Mouse (Mus musculus) brain, embryonic 14.5 days (tissue): Measurements from ENCODE around the gene Stt3b. TPM values are rescaled to one million over a fixed set of nuclear protein-coding genes. Genes with fewer than 3 reads are reported as not detected.

Experiments
- DNase-seq: peaks from one replicate; pipeline ENCODE4 v3.0.0-alpha.2; 2011; ENCODE audit warnings: low read depth
- CTCF ChIP-seq: fragments of 200-500 bp; IDR thresholded peaks from 2 replicates; pipeline ENCODE4 v1.5.1; 2012; ENCODE audit warnings: inconsistent platforms, mild to moderate bottlenecking, moderate library complexity, borderline replicate concordance; ENCODE audit not compliant: insufficient read depth, insufficient read length; ENCODE audit errors: extremely low read depth
- POLR2A ChIP-seq: fragments of 200-500 bp; IDR thresholded peaks from 2 replicates; pipeline ENCODE4 v1.6.1; 2012; ENCODE audit warnings: mild to moderate bottlenecking, inconsistent platforms, borderline replicate concordance; ENCODE audit not compliant: poor library complexity, insufficient read depth, insufficient read length, severe bottlenecking; ENCODE audit errors: extremely low read depth
- polyA plus RNA-seq: library from polyadenylated mRNA; depleted of rRNA; stranded (reverse); fragments of >200 nt; gene quantifications from 2 replicates; pipeline ENCODE4 v1.2.3, GENCODE M21; 2012

Stt3b gene
- polyA plus RNA-seq, 1 experiment, result 74.2 TPM

- no peak for DNase-seq
- no peak for TF ChIP-seq POLR2A
- TF ChIP-seq CTCF, result no peak
These were observed 745 bp downstream of the Stt3b start for GRCm38 (mm10) chr9:115309381-115309971.

- DNase-seq, result peak; percentile 58
- no peak for TF ChIP-seq CTCF
- TF ChIP-seq POLR2A, result no peak
These were observed 1.3 kb downstream of the Stt3b start for GRCm38 (mm10) chr9:115308941-115309380.

- TF ChIP-seq POLR2A (no peak), CTCF (no peak)
- peak; percentile 65 for DNase-seq
These were observed 1.8 kb downstream of the Stt3b start for GRCm38 (mm10) chr9:115308401-115308800.

GRCm38 (mm10) chr9:115306202-115306601, 4.0 kb downstream of the Stt3b start:
- TF ChIP-seq CTCF, result no peak
- no peak for TF ChIP-seq POLR2A
- DNase-seq, result peak; percentile 38

- DNase-seq, result no peak
- TF ChIP-seq POLR2A (no peak), CTCF (no peak)
These were observed 6.1 kb downstream of the Stt3b start for GRCm38 (mm10) chr9:115304149-115304548.

- TF ChIP-seq POLR2A, result no peak
- no peak for TF ChIP-seq CTCF
These were observed 8.6 kb downstream of the Stt3b start for GRCm38 (mm10) chr9:115301593-115301992.

GRCm38 (mm10) chr9:115301002-115301579, 9.1 kb downstream of the Stt3b start:
- DNase-seq, result no peak
- no peak for TF ChIP-seq POLR2A
- TF ChIP-seq CTCF, result no peak

More at GRCm38 (mm10) chr9:115301593-115301992, 8.6 kb downstream of the Stt3b start:
- no peak for DNase-seq

- TF ChIP-seq POLR2A (no peak), CTCF (no peak)
- peak; percentile 33 for DNase-seq
These were observed 13.5 kb downstream of the Stt3b start for GRCm38 (mm10) chr9:115296738-115297137.

GRCm38 (mm10) chr9:115293920-115294594, 16.2 kb downstream of the Stt3b start:
- peak; percentile 56 for DNase-seq
- TF ChIP-seq CTCF, result peak; percentile 27; the same call in 1 of the 2 replicates
- TF ChIP-seq POLR2A, result no peak

- TF ChIP-seq CTCF, result no peak
- DNase-seq, result no peak
These were observed 22.3 kb downstream of the Stt3b start for GRCm38 (mm10) chr9:115287774-115288434.

- no peak for DNase-seq
- TF ChIP-seq CTCF (no peak), POLR2A (no peak)
These were observed 25.8 kb downstream of the Stt3b start for GRCm38 (mm10) chr9:115284385-115284784.
